Mouse (Mus musculus) lung, adult 2 months (tissue): ENCODE results near the gene Hspb7. TPM values are rescaled to one million over a fixed set of nuclear protein-coding genes. Genes with fewer than 3 reads are reported as not detected.

ENCODE experiments used
- DNase-seq: peaks from one replicate; pipeline ENCODE4 v3.0.0; 2022
- H3K4me1 ChIP-seq: fragments of 200-500 bp; 2 replicates; pipeline ENCODE4 v1.6.1; 2011; ENCODE audit warnings: low read length; ENCODE audit not compliant: control insufficient read depth, insufficient read depth
- H3K4me3 ChIP-seq: fragments of 200-500 bp; replicated peaks from 2 replicates; pipeline ENCODE3; 2011; ENCODE audit warnings: low read depth, mild to moderate bottlenecking, control low read depth, low read length; ENCODE audit errors: extremely low read depth
- CTCF ChIP-seq: fragments of 200-500 bp; IDR thresholded peaks from 2 replicates; pipeline ENCODE4 v1.5.1; 2011; ENCODE audit warnings: mild to moderate bottlenecking, low read length, control low read depth; ENCODE audit not compliant: insufficient read depth
- POLR2A ChIP-seq: fragments of 200-500 bp; IDR thresholded peaks from 2 replicates; pipeline ENCODE4 v1.6.1; 2011; ENCODE audit warnings: low read depth, mild to moderate bottlenecking, control low read depth, low read length, borderline replicate concordance; ENCODE audit errors: extremely low read depth
- WGBS: fragments of 180-500 bp; shearing (Covaris S2); methylation state at CpG from one replicate; pipeline ENCODE4 v1.1.7; 2018; 5-methylcytosine and 5-hydroxymethylcytosine counted together
- polyA plus RNA-seq: library from polyadenylated mRNA; depleted of rRNA; stranded (reverse); fragments of >200 nt; gene quantifications from 2 replicates; pipeline ENCODE4 v1.2.3, GENCODE M21; 2012

The Hspb7 gene
- polyA plus RNA-seq, 1 experiment, result 29.1 TPM

GRCm38 (mm10) chr4:141458236-141458635 lies 37.7 kb downstream of the Hspb7 start:
- TF ChIP-seq POLR2A (no peak), CTCF (no peak)
- H3K4me3 ChIP-seq, result no peak overlapping the region
- DNase-seq, result no peak
- WGBS, result 34% methylated on average over 7 of the region's 7 CpGs
- no peaks in the 10 kb centered on the region for H3K4me1 ChIP-seq

- 70% methylated on average over 3 of the region's 3 CpGs for WGBS
- TF ChIP-seq POLR2A (no peak), CTCF (no peak)
- Histone ChIP-seq H3K4me3 (no peak overlapping the region), H3K4me1 (no peaks in the 10 kb centered on the region)
- DNase-seq, result no peak
Measured at GRCm38 (mm10) chr4:141458888-141459287, 38.3 kb downstream of the Hspb7 start.

GRCm38 (mm10) chr4:141459766-141460165 lies 39.2 kb downstream of the Hspb7 start:
- no peaks in the 10 kb centered on the region for H3K4me1 ChIP-seq
- H3K4me3 ChIP-seq, result no peak overlapping the region
- DNase-seq, result no peak
- WGBS, result 87% methylated on average over 9 of the region's 9 CpGs
- TF ChIP-seq CTCF (no peak), POLR2A (no peak)

- TF ChIP-seq POLR2A, result no peak
- no peak for TF ChIP-seq CTCF
- no peak for DNase-seq
- Histone ChIP-seq H3K4me3 (no peak overlapping the region), H3K4me1 (no peaks in the 10 kb centered on the region)
- 83% methylated on average over 4 of the region's 4 CpGs for WGBS
Measured at GRCm38 (mm10) chr4:141460481-141460880, 39.9 kb downstream of the Hspb7 start.

GRCm38 (mm10) chr4:141461088-141461487 lies 40.5 kb downstream of the Hspb7 start:
- no peak for TF ChIP-seq POLR2A
- no peak for TF ChIP-seq CTCF
- Histone ChIP-seq H3K4me1 (no peaks in the 10 kb centered on the region), H3K4me3 (no peak overlapping the region)
- 60% methylated on average over 12 of the region's 12 CpGs for WGBS
- DNase-seq, result no peak

GRCm38 (mm10) chr4:141461576-141461975 lies 41.0 kb downstream of the Hspb7 start:
- Histone ChIP-seq H3K4me1 (no peaks in the 10 kb centered on the region), H3K4me3 (no peak overlapping the region)
- WGBS, result 83% methylated on average over 12 of the region's 12 CpGs
- TF ChIP-seq CTCF, result no peak
- TF ChIP-seq POLR2A, result no peak
- no peak for DNase-seq

- H3K4me1 ChIP-seq, result no peaks in the 10 kb centered on the region
- TF ChIP-seq CTCF, result no peak
- no peak for TF ChIP-seq POLR2A
- 77% methylated on average over 14 of the region's 14 CpGs for WGBS
- H3K4me3 ChIP-seq, result no peak overlapping the region
- DNase-seq, result no peak
Measured at GRCm38 (mm10) chr4:141463472-141463871, 42.9 kb downstream of the Hspb7 start.

- no peak for DNase-seq
- no peaks in the 10 kb centered on the region for H3K4me1 ChIP-seq
- TF ChIP-seq CTCF (no peak), POLR2A (no peak)
- WGBS, result 79% methylated on average over 16 of the region's 16 CpGs
- no peak overlapping the region for H3K4me3 ChIP-seq
Measured at GRCm38 (mm10) chr4:141464722-141465121, 44.1 kb downstream of the Hspb7 start.

- Histone ChIP-seq H3K4me3 (no peak overlapping the region), H3K4me1 (no peaks in the 10 kb centered on the region)
- DNase-seq, result no peak
- TF ChIP-seq CTCF, result no peak
- TF ChIP-seq POLR2A, result no peak
- 92% methylated on average over 34 of the region's 34 CpGs for WGBS
Measured at GRCm38 (mm10) chr4:141465512-141466288, 45.1 kb downstream of the Hspb7 start.

- no peak for DNase-seq
- Histone ChIP-seq H3K4me1 (no peaks in the 10 kb centered on the region), H3K4me3 (no peak overlapping the region)
- TF ChIP-seq CTCF (no peak), POLR2A (no peak)
- WGBS, result 88% methylated on average over 16 of the region's 16 CpGs
Measured at GRCm38 (mm10) chr4:141466289-141466795, 45.8 kb downstream of the Hspb7 start.
